Mouse (Mus musculus): ENCODE data around the gene Styxl1.

Styxl1 gene

DNA sequence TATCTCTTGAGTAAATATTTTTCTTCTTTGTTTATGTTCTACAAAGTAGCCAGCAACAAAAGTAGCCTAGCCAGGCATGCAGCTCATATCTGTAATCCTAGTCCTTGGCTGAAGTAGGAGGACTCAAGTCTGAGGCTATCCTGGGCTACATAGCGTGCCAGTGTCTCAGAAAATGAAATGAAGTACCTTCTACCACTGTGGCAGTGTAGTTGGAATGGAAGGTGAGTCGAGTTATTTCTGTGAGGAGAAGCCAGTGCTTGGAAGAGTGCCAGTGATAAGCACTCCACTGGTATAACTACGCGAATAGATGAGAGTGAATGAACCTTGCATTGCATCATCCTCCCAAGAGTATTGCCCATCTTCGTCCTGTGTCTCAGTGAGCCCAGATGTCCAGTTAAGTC is 80.5 kb downstream of the Styxl1 start:
- no peak for DNase-seq (ENCODE audit: low read depth)
